Mouse (Mus musculus) cerebellum, postnatal 4 days (tissue): ENCODE measurements around the gene Psg22.
"Not testable (repeated sequence)": the region's sequence is repeated elsewhere in the genome, so short reads cannot be mapped to it uniquely, and the experiment has no call there.

Experiments used
- DNase-seq, 2 experiments: peaks; one replicate each; pipeline ENCODE4 v3.0.0; 2022; ENCODE audit warnings: low spot score in 2 of 2, mixed read lengths in 1 of 2

The Psg22 gene

DNA sequence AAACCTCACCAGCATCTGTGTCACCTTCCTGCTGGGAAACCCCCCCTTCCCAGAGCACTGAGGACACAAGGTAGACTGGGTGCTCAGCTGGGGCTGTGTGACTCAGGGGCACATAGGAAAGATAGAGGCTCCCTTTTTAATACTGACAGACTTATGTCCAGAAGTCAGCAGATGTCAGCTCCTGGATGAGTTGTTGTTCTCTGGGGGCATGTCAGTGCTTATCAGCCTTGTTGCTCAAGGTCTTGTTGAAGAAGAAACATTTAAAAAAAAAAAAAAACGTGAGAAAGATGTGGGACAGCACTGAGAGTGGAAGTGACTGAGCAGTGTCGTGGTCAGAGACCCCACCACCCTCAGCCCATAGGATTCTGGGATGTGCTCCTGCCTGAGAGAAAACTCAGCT is at the start of gene Psg22:
TSS of gene Psg22 (plus strand) at position 301 of the 400 bp plus-strand sequence.
- no peak for DNase-seq

DNA sequence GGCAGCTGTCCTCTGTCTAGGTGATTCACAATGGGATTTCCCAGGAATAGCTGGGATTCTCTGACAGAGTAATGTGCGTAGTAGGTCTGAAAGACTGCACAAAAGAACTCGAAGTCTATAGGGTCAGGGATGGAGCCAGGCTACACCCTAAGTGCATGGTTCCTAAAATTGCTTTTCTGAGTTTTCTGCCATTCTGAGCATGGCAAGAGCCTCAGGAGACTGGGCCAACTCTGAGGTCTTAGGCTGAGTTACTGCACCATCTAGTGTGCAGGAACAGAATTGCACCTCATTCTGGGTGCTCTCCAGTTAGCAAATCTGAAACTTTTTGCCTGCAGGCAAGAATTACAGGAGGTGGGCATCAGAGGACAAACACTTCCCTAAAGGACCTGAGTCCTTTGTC is 38.1 kb upstream of the Psg22 start:
- DNase-seq = peak in 1 of 2 experiments; percentile 23

DNA sequence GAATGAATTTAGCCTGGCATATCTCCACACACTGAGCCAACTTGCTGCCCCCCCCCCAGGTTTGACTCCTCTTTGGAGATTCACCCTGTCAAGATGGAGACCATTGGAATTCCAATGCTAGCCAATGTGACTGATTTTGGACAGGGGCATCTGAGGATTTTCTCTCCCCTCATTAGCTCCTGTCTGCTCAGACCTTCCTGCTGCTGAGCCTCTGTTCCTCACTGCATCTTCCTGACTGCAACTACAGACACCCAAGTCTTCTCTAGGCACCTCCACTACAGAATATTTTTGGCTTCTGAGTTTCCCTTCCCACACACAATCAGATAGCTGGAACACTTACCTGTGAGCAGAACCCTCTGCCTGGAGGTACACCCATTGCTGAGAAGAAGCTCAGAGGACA is 32.3 kb upstream of the Psg22 start:
- DNase-seq = no peak

DNA sequence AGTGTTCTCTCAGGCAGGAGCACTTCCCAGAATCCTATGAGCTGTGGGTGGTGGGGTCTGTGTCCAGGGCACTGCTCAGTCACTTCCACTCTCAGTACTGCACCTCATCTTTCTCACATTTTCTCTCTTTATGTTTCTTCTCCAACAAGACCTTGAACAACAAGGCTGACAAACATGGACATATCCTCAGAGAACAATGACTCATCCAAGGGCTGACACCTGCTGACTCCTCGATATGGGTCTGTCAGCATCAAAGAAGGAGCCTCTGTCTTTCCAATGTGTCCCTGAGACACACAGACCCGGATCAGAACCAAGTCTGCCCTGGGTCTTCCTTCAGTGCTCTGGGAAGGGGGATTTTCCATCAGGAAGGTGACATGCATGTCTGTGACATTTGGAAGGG is 31.8 kb upstream of the Psg22 start, which contains the start of gene Psg20:
TSS of gene Psg20 (minus strand) at position 101 of the 400 bp plus-strand sequence.
- DNase-seq = no peak

DNA sequence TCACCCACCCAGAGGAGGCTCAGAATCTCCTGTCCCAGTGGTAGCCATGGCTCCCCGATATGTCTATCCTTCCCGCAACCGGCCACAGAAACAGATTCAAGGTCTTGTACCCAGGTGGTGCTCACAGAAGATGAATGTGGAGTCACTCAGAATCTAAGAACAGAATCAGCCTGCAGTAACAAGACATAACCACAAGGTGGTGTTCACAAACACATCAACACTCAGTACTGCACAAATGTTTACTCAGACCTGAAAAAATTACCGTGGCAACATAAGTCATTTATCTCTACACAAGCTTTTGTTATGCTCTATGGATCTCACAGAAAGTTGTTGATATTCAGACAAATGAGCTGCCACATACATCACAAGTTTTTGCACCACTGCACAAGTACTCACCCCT is 7.6 kb upstream of the Psg22 start:
- DNase-seq = not testable (repeated sequence)

DNA sequence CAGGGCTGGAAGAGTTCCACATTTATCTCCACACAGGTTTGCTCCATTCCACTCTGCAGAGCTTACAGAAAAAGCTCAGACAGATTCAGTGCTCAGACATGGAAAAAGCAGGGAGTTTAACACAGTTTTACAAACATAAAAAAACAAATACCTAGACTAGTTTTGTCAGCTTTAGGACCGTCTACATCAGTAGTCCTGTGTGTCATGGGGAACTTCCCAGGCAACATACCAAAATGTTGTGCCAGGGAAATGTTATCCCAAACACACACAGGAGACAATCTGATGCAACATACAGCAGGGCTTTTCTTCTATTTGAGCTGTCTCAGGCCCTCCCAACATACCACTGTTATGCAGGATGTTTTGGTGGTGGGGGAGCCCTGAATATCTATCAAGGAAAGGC is 7.0 kb upstream of the Psg22 start:
- no peak for DNase-seq

DNA sequence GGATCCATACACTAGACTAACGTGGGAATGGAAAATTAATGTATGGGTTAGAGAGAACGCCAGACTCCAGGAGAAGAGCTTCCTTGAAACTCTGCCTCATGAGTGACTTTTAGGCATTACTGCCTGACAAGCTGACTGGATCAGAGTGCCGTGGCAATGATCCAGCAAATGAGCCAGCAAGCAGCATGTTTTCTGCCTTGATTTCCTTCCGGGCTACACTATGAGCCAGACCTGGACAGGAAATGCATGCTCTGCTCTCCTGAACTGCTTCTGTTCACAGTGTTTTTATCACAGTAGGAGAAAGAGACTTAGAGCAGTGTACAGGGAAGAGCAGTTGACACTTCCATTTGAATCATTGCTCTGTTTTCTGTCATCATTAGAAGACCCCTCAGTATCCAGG is 2.3 kb upstream of the Psg22 start:
- DNase-seq = no peak

DNA sequence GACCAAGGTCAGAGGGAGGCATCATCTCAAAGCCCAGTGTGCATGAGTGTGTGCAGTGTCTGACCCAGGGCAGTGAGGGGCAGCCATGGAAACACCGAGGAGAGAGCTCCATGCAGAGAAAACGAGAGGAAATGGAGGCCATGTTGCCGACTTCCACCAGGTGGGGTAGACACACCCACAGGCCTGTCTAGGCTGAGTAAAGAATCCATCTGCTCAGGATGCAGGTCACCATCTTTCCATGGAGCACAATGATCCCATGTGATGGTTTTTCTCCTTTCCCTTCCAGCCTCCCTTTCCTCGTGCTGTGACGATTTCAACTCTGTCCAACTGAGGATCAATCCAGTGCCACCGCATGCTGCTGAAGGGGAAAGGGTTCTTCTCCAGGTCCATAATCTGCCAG is 6.1 kb downstream of the Psg22 start:
- DNase-seq = no peak

DNA sequence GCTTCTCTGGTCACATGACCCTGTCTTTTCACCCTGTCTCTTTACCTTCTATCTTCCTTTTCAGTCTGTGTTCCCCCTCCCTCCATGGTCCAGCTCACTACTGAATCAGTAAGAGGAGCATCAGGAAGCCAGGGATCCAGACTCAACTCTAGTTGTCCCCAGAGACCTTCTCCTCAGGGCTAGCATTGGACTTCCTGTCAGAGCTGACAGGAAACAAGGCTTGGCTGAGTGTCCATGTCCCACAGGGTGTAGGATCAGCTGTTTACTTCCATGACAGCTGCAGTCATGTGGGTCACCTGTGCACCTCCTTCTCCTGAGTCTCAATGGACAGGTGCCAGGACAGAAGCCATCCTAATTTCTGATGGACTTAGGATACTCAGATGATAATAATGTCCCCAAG is 8.0 kb downstream of the Psg22 start:
- DNase-seq = not testable (repeated sequence)

DNA sequence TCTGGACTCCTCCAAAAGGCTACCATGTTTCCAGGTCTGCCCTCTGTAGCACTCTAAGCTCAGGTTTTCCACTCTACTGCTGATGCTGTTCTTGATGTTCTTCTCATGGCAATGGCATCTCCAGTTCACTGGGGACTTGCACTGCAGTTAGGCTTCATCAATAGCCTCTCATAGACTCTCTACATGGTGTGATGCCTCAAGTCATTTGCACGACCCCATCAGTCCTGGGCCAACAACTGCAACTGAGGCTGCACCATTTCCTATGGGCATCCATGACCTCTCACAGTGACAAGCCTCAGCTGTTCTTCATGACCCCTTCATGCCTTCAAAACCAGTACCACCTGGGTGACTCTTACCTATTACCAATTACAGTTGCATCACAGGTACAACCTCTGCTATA is 10.5 kb downstream of the Psg22 start:
- DNase-seq = no peak

DNA sequence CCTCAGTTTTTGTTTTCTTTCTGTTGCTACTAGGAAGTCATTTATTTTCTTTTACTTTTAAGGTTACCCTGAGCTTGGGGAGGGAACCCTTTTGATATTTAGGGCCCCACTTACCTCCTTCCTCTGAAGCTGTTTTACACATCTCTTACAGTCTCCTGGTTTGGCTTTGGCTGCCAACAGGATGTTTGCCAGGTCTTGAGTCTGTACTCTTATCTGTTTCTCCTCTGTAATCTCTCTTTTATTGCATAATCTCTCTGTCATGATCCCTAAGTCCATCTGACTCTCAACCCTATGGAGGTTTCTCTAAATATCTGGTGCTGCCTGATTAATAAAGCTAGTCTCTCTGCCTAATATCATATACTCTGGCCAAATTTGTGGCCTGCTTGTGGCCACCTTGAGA is 15.2 kb downstream of the Psg22 start:
- DNase-seq = no peak

DNA sequence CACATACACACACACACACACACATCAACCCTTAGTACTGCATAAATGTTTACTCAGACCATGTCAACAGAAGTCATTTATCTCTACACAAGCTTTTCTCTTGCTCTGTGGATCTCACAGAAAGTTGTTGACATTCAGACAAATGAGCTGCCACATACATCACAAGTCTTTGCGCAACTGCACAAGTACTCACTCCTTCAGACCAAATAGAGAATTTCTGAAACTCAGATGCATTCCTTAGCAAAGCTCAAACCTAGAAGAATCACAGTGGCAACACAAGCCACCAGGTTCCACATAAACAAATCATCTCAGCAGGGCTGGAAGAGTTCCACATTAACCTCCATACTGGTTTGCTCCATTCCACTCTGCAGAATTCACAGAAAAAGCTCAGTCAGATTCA is 16.6 kb downstream of the Psg22 start:
- DNase-seq = no peak

DNA sequence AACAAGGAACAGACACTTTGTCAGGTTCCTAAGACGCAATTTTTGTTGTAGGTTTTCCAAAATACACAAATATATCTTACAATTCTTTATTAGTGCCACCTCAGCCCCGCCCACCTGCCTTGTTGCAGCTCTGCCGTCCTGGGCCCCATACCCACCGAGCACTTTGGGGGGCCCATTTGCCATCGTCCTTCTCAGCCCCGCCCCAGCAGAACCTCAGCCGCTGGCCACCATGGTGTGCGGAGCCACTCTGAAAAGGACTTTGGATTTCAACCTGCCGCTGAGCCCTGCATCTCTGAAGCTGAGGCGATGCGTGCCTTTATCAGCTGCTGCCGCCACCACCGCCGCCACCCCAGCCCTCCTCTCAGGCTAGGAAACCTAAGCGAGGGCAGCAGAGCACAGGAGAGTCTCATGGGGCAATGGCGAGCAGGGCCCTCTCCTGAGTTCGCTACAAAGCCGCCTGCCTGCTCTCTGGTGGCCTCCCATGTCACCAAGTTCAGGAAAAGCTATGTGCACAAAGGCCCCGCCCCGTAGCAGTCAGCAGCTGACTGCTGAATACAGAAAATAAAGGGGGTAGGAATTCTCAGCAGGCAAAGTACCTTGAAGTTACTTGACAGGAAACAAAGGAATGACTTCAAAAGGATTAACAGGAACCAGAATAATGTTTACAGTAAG is 28.4 kb downstream of the Psg22 start:
- DNase-seq = no peak

DNA sequence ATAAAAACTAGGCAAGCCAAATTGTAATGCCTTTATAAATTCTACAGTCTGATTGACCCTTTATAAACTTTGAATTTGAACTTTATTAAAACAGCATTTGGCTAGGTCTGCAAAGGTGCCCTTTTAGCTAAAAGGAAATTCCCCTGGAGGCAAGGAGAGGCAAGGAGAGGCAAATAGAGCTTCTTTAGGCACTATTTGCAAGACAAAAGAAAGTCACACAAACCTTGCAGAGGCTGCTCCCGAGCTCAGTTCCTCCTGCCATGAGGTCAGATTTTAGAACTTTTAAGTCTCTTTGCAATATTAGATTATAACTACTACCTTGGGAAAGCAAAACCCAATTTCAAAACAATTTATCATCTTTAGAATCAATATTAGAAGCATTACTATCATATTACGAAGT is 29.5 kb downstream of the Psg22 start:
- DNase-seq = not testable (repeated sequence)

DNA sequence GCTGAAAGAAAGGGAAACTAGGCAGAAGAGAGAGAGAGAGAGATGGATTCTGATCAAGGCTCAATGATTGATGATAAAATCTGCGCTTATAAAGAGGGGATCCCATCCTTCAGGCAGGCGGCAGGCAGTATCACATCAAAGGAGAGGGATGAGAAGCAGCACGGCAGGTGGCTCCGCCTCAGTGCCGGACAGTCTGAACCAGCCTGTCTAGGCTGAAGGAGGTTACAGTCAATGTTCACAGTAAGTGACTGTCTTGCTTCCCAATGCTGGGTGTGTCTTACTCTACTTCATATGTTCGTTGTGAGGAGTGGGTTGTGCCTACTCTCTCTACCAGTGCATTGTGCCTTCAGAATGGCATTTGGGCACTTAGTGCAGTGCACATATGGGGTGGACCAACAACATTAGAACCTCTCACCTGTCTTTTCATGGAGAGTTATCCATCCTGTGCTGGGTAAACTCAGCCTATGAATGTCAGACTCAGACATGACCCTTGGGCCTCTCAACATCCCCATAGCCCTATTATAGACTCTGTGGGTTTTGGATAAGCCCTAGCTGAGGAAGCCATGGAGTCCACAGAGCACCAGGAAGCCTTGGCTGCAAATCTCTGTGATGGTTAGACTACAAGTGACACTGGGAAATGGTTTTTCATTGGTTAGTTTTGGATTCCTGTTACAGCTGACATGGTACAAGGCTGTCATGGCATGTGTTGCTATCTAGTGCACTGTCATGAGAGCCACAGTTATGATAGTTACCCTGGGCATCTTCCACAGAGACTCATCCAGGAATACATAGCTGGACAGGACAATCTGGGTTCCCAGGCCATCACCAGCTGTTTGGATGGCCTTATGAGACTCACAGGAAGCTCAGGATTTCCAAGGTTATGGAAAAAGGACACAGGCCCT is 31.4 kb downstream of the Psg22 start:
- no peak for DNase-seq

DNA sequence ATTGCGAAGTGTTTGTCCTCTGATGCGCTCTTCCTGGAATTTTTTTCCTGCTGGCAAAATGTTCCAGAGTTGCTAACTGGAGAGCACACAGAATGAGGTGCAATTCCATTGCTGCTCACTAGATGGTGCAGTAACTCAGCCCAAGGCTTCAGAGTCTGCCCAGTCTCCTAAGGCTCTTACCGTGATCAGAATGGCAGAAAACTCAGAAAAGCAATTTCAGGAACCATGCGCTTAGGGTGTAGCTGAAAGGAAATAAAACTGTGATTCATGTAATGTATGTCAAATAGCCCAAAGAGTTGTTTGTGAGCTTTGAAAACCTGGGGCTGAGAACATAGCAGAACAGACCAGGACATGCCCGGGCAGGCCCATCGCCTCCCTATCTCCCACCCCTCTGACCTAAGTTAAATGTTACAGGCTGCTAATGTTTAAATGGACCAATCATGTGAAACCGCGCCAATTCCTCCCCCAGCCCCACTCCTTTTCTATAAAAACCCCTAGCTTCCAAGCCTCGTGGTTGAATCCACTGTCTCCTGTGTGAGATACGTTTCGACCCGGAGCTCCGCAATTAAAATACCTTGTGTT is 32.1 kb downstream of the Psg22 start:
- DNase-seq = peak; percentile 25 to 64

DNA sequence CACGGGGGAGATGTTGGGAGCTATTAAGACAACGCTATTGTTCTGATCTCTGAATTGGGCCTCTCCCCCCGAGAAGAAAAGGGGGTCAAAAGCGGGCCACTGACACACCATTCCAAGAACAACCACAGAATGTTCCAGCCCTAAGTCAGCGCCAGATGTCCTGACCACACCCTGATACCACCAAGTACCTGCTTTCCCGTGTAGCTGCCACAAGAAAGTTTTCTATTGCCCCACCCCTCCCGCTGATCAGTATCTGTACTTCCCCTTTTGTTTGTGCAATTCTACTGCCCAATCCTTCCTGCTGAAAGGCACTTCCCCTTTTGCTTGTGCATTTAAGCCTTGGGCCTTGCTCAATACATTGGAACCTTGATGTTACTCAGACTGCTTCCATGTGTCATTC is 42.3 kb downstream of the Psg22 start:
- DNase-seq = not testable (repeated sequence)

DNA sequence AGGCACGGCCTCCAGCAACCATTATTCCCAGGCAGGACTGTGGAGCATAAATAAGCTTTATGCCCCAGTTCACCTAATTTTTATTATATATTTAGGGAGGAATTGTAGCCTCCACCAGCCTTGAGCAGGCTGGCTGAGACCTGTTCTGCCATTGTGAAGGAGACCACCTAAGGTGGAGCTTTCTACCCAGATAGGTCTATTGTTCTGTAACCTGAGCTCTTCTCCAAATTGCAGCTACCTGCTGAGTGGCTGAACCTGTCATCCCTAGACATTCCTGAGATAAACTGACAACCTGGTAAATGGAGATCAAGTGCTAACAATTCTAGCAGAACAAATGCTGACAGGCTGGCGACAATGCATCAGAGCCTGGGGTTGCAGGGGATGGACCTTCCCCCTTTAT is 45.0 kb downstream of the Psg22 start:
- DNase-seq = not testable (repeated sequence)
